Mouse (Mus musculus) right cerebral cortex, postnatal 14 days (tissue): ENCODE data around the gene Serpinb8.

Source experiments
- DNase-seq: peaks from one replicate; pipeline ENCODE4 v3.0.0; 2022

The Serpinb8 gene

GRCm38 (mm10) chr1:107589691-107590470 is at the start of gene Serpinb8:
TSS of gene Serpinb8 (plus strand) at chr1:107590006.
- DNase-seq: peak; percentile 32

- DNase-seq: no peak
These were observed 30.3 kb upstream of the Serpinb8 start for GRCm38 (mm10) chr1:107559494-107559893.

- no peak for DNase-seq
These were observed 27.7 kb upstream of the Serpinb8 start for GRCm38 (mm10) chr1:107562110-107562509.

GRCm38 (mm10) chr1:107565644-107566043 is 24.2 kb upstream of the Serpinb8 start:
- no peak for DNase-seq

- no peak for DNase-seq
These were observed 13.7 kb upstream of the Serpinb8 start for GRCm38 (mm10) chr1:107576094-107576493.

- no peak for DNase-seq
These were observed 12.3 kb upstream of the Serpinb8 start for GRCm38 (mm10) chr1:107577514-107577913.

- no peak for DNase-seq
These were observed 8.6 kb upstream of the Serpinb8 start for GRCm38 (mm10) chr1:107581220-107581619.

GRCm38 (mm10) chr1:107582900-107583299 is 6.9 kb upstream of the Serpinb8 start:
- DNase-seq: no peak

- DNase-seq: no peak
These were observed 5.8 kb upstream of the Serpinb8 start for GRCm38 (mm10) chr1:107583958-107584376.

GRCm38 (mm10) chr1:107584932-107585331 is 4.9 kb upstream of the Serpinb8 start:
- DNase-seq: no peak

GRCm38 (mm10) chr1:107586196-107586595 is 3.6 kb upstream of the Serpinb8 start:
- DNase-seq: no peak

- DNase-seq: no peak
These were observed 1.6 kb upstream of the Serpinb8 start for GRCm38 (mm10) chr1:107588206-107588605.

- no peak for DNase-seq
These were observed 1.2 kb upstream of the Serpinb8 start for GRCm38 (mm10) chr1:107588642-107589041.

GRCm38 (mm10) chr1:107592644-107593043 is 2.8 kb downstream of the Serpinb8 start:
- no peak for DNase-seq

- DNase-seq: no peak
These were observed 3.7 kb downstream of the Serpinb8 start for GRCm38 (mm10) chr1:107593469-107593868.

GRCm38 (mm10) chr1:107596874-107597273 is 7.1 kb downstream of the Serpinb8 start:
- no peak for DNase-seq

GRCm38 (mm10) chr1:107598476-107598875 is 8.7 kb downstream of the Serpinb8 start:
- DNase-seq: peak; percentile 11

GRCm38 (mm10) chr1:107608942-107609341 is 19.1 kb downstream of the Serpinb8 start:
- no peak for DNase-seq

GRCm38 (mm10) chr1:107614087-107614486 is 24.3 kb downstream of the Serpinb8 start:
- no peak for DNase-seq

GRCm38 (mm10) chr1:107622017-107622416 is 32.2 kb downstream of the Serpinb8 start:
- no peak for DNase-seq

- no peak for DNase-seq
These were observed 46.1 kb downstream of the Serpinb8 start for GRCm38 (mm10) chr1:107635936-107636335.

- DNase-seq: no peak
These were observed 48.2 kb downstream of the Serpinb8 start for GRCm38 (mm10) chr1:107638056-107638455.

- no peak for DNase-seq
These were observed 48.7 kb downstream of the Serpinb8 start for GRCm38 (mm10) chr1:107638459-107638858.

- no peak for DNase-seq
These were observed 52.8 kb downstream of the Serpinb8 start for GRCm38 (mm10) chr1:107642457-107643118.
